Mouse (Mus musculus): ENCODE results near the gene Rab3ip. TPM values are rescaled to one million over a fixed set of nuclear protein-coding genes. Genes with fewer than 3 reads are reported as not detected.
A peak's percentile ranks its signal among the peaks of the same experiment; 100 is the strongest.

The Rab3ip gene
- polyA plus RNA-seq, 1 experiment, result 1.0 TPM

DNA sequence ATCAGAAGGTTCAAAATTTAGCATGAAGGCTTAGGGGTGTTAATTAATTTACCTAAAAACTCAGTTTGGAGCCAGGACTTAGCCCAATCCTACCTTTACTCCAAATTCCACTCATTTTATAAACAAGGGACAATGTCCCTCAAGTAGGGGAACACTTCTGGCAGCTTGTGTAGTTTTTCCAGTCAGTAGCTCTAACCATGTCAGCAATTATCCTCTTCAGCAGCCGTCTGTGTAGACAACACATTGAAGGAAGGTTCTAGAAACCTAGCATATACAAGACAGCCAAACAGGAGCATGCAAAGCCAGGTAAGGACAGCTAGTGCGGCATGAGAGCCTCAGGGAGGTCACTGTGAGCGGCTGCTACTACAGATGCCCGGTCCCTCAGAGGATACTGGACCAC, 14.0 kb upstream of the Rab3ip start:
- Histone ChIP-seq H3K27me3 (ENCODE audit: control insufficient read depth) (no peaks in the 10 kb centered on the region), H3K4me3 (replicated peaks) (no peak overlapping the region), H3K9me3 (ENCODE audit: control insufficient read depth, low read length) (no peaks in the 10 kb centered on the region), H3K4me1 (ENCODE audit: control insufficient read depth) (no peaks in the 10 kb centered on the region), H3K36me3 (ENCODE audit: control insufficient read depth) (no peaks in the 10 kb centered on the region)
- no peak for TF ChIP-seq GATA1 (IDR thresholded peaks at IDR 0.05; ENCODE audit: low read length)
- no peak for TF ChIP-seq TAL1 (IDR thresholded peaks at IDR 0.05; ENCODE audit: low read length)

DNA sequence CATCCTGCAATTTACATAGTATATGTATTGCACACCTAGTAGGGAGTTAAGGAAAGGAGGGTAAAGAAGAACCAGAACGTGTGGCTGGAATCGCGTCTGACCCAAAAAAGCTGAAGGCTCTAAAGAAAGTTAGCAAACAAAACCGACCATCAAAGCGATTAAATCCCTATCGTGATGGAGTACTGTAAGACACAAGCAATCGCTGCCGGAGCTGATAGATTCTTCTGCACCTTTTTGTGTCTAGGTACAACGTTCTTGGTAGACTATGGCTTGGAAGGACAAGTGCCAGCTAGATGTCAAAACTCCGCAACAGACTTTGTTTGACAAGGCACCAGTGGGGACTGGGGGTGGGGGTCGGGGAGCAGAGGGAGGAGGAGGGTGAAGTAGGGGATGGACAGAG, 13.5 kb upstream of the Rab3ip start:
- TF ChIP-seq TAL1 (IDR thresholded peaks at IDR 0.05; ENCODE audit: low read length) (no peak), GATA1 (IDR thresholded peaks at IDR 0.05; ENCODE audit: low read length) (no peak)
- no peaks in the 10 kb centered on the region for H3K4me1 ChIP-seq (ENCODE audit: control insufficient read depth)

DNA sequence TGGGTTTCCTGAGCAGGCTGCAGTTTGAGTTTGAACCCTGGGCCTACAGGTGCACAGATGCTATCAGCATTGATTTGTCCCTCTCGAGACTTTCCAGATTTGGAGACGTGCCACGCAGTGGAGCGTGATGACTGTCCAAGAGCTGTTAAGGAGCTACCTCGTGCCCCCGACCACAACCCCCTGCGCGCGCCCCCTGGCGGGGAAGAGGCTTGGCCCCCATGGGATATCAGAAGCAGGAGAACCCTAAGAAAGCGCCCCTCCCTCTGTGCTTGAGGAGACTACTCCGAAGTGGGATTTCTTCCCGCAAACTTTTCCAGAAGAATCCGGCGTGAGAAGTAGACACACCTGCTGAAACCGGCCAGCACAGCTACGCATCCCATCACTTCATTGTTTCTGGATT, 12.2 kb upstream of the Rab3ip start:
- TF ChIP-seq TAL1 (IDR thresholded peaks at IDR 0.05; ENCODE audit: low read length), result no peak
- Histone ChIP-seq H3K36me3 (ENCODE audit: control insufficient read depth) (no peaks in the 10 kb centered on the region), H3K4me1 (ENCODE audit: control insufficient read depth) (no peaks in the 10 kb centered on the region), H3K9me3 (ENCODE audit: control insufficient read depth, low read length) (no peaks in the 10 kb centered on the region), H3K27me3 (ENCODE audit: control insufficient read depth) (no peaks in the 10 kb centered on the region), H3K4me3 (replicated peaks) (no peak overlapping the region)

More for the DNA sequence above, 13.5 kb upstream of the Rab3ip start:
- no peaks in the 10 kb centered on the region for H3K9me3 ChIP-seq (ENCODE audit: control insufficient read depth, low read length)
- H3K36me3 ChIP-seq (ENCODE audit: control insufficient read depth), result no peaks in the 10 kb centered on the region
- no peaks in the 10 kb centered on the region for H3K27me3 ChIP-seq (ENCODE audit: control insufficient read depth)
- H3K4me3 ChIP-seq (replicated peaks), result no peak overlapping the region

DNA sequence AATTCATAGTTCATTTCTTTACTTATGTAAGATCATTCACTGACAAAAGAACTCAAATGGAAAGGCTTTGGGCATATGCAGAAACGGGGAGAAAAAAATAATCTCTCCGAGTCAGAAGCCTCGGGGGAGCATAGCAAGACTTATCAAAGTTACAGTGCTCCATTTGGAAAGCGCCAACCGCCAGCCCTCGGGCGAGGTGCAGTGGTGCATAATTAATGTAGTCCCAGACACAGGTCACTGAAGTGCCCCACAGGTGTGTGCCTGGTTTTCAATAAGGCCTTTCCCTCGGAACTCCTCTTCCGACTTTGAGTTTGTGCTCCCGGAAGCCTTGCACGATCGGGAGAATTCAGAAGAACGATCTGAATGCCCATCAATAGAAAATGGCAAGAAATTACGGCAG, 11.6 kb upstream of the Rab3ip start:
- no peaks in the 10 kb centered on the region for H3K27me3 ChIP-seq (ENCODE audit: control insufficient read depth)
- H3K4me1 ChIP-seq (ENCODE audit: control insufficient read depth), result no peaks in the 10 kb centered on the region
- no peak overlapping the region for H3K4me3 ChIP-seq (replicated peaks)
- no peaks in the 10 kb centered on the region for H3K36me3 ChIP-seq (ENCODE audit: control insufficient read depth)
- TF ChIP-seq TAL1 (IDR thresholded peaks at IDR 0.05; ENCODE audit: low read length) (no peak), GATA1 (IDR thresholded peaks at IDR 0.05; ENCODE audit: low read length) (no peak)
- H3K9me3 ChIP-seq (ENCODE audit: control insufficient read depth, low read length), result no peaks in the 10 kb centered on the region

DNA sequence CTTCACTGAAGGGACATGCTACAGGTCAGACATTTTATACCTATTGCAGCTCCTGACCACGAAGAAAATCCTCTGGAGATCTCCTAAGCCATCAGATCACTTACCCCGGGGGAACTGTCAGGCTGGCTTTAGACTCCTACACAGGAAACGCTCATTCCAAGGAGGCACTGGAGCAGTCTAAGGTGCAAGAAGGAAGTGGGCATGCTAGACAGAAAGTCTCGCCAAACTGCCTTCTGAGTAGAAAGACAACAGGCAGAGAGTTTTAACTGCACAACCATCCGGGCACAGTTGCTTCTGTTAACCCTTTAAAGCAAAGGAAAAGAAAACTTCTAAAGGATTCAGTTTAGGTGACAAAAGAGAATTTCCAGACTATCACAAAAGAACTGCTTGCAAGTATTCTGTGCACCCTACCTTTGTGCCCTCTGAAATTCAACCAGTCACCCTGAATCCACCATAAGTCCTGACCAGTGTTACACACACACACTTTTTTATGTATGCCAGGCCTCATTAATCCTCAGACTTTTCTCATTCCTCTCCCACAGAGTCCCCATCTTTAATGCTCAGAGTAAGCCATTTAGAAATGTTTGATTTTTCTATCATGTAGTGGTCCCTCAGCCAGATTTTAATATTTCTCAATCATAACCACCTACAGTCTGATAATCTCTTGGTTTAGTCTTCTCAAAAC, 7.4 kb upstream of the Rab3ip start:
- no peak for TF ChIP-seq TAL1 (IDR thresholded peaks at IDR 0.05; ENCODE audit: low read length)
- TF ChIP-seq GATA1 (IDR thresholded peaks at IDR 0.05; ENCODE audit: low read length), result no peak
- no peaks in the 10 kb centered on the region for H3K4me1 ChIP-seq (ENCODE audit: control insufficient read depth)
- no peak overlapping the region for H3K4me3 ChIP-seq (replicated peaks)
- no peaks in the 10 kb centered on the region for H3K27me3 ChIP-seq (ENCODE audit: control insufficient read depth)
- no peaks in the 10 kb centered on the region for H3K36me3 ChIP-seq (ENCODE audit: control insufficient read depth)
- H3K9me3 ChIP-seq (ENCODE audit: control insufficient read depth, low read length), result no peaks in the 10 kb centered on the region

DNA sequence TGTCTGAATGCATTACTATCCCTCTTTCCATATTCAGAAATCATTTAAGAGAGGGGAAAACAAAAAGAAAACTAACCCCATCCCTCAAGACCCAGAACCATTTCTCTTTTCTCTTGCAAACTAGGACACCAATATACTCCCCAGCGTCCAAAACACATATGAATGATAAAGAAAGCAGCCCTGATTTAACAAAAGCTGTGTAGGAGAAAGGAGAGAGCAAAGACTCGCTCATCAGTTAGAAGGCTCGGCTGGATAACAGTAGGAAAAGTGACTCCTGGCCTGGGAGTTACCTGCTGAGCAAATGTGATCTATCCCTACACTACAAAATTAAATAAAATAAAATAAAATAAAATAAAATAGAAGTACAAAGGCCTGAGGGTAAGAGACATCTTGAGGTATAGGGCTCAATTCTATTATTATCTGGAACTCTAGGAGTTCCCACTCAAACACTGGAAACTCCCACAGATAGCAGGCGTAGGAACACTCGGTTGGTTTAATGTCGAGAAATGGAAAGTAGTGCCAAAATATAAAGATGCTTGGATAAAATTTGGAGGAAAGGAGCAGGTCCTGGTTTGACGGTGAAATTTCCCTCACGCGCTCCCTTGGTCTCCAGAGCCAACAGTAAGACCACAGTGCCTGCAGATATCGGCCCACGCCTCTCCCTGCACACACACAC, 6.1 kb upstream of the Rab3ip start:
- Histone ChIP-seq H3K27me3 (ENCODE audit: control insufficient read depth) (no peaks in the 10 kb centered on the region), H3K9me3 (ENCODE audit: control insufficient read depth, low read length) (no peaks in the 10 kb centered on the region), H3K4me1 (ENCODE audit: control insufficient read depth) (no peaks in the 10 kb centered on the region), H3K36me3 (ENCODE audit: control insufficient read depth) (no peaks in the 10 kb centered on the region), H3K4me3 (replicated peaks) (no peak overlapping the region)
- TF ChIP-seq TAL1 (IDR thresholded peaks at IDR 0.05; ENCODE audit: low read length), result no peak
- no peak for TF ChIP-seq GATA1 (IDR thresholded peaks at IDR 0.05; ENCODE audit: low read length)

DNA sequence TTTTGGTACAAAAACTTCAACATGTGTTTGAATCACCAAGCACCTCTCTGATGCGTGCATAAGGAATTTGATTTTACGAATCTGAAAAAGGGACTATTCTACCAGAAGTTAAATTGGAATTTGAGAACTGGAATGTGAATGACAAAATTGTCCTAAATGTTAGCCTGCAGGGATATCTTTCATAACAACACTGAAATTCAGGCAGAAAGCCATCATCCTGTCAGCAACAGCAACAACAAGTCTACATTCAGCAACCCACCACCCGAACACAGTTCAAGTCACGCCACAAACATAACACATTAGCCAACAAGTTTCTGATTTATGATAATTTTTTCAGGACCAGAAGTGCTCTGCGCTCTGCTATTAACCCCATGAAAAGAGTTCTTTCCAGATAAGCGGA, 4.6 kb upstream of the Rab3ip start:
- Histone ChIP-seq H3K27me3 (ENCODE audit: control insufficient read depth) (no peaks in the 10 kb centered on the region), H3K4me1 (ENCODE audit: control insufficient read depth) (peaks cover 6% of the 10 kb centered on the region), H3K9me3 (ENCODE audit: control insufficient read depth, low read length) (no peaks in the 10 kb centered on the region), H3K36me3 (ENCODE audit: control insufficient read depth) (no peaks in the 10 kb centered on the region), H3K4me3 (replicated peaks) (no peak overlapping the region)
- TF ChIP-seq TAL1 (IDR thresholded peaks at IDR 0.05; ENCODE audit: low read length) (no peak), GATA1 (IDR thresholded peaks at IDR 0.05; ENCODE audit: low read length) (no peak)

DNA sequence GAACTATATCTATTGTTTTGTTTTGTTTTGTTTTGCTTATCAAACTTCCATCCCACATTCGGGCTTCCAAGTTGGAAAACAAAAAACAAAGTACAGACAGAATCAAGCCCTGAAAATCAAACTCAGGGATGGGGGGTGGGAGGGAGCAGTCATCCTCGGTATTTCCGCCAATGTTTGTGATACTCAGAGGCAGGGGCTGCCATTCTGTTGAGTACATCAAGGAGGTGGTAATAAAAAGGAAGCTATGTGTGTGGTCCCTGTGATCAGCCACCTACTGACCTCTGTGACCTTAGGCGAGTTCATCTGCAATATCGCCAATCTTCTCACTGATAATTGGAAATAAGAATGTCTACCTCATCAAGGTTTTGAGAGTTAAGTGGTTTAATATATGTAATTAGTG, 317 bp upstream of the Rab3ip start:
- TF ChIP-seq TAL1 (IDR thresholded peaks at IDR 0.05; ENCODE audit: low read length) (no peak), GATA1 (IDR thresholded peaks at IDR 0.05; ENCODE audit: low read length) (no peak)
- Histone ChIP-seq H3K4me1 (ENCODE audit: control insufficient read depth) (peaks cover 23% of the 10 kb centered on the region), H3K36me3 (ENCODE audit: control insufficient read depth) (no peaks in the 10 kb centered on the region)

DNA sequence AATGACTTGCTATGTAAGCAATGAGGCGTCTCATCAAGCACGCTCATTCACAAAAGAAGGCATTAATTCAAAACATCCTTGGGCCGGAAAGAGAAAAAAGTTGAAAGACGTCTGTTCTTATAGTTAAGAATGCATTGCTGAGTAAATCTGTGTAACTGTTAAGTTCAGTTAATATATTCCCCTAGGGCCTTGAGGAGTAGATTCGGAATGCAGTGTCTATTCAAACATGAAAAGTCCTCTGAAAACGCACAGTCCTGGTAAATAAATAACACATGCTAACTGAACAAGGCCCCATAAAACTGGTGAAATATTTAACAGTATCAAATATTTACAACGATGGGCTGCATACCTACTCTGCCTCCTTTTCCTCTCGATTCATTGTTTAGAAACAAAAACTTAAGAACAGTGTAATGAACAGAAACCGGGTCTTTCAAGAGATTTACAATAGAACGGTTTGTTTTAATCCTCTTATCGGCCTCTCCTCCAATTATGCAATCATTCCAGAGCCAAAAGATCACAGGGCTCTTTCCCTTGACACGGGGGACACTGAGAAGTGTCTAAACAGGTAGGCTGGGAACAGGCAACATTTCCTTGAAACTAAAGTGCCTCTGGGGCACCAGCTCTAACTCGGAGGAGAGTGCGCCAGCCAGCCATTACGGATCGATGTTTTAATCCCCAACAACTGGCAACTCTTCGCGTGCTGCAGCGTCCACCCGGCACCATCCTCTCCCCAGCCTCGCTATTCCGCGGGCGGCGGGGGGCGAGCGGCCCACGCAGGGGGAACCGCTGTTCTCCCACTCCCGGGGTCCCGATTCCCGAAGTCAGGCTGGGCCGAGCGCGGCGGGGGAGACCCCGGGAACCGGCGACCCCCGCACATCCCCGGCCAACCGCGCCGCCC, 1.2 kb downstream of the Rab3ip start:
- Histone ChIP-seq H3K4me3 (replicated peaks) (peak overlapping the region; percentile 86), H3K36me3 (ENCODE audit: control insufficient read depth) (no peaks in the 10 kb centered on the region), H3K9me3 (ENCODE audit: control insufficient read depth, low read length) (no peaks in the 10 kb centered on the region), H3K27me3 (ENCODE audit: control insufficient read depth) (peaks cover 12% of the 10 kb centered on the region), H3K4me1 (ENCODE audit: control insufficient read depth) (peaks cover 26% of the 10 kb centered on the region)
- TF ChIP-seq TAL1 (IDR thresholded peaks at IDR 0.05; ENCODE audit: low read length) (no peak), GATA1 (IDR thresholded peaks at IDR 0.05; ENCODE audit: low read length) (no peak)

More for the DNA sequence above, 317 bp upstream of the Rab3ip start:
- H3K27me3 ChIP-seq (ENCODE audit: control insufficient read depth), result peaks cover 12% of the 10 kb centered on the region
- H3K4me3 ChIP-seq (replicated peaks), result peak overlapping the region; percentile 86
- no peaks in the 10 kb centered on the region for H3K9me3 ChIP-seq (ENCODE audit: control insufficient read depth, low read length)

All from erythroblast, embryonic 14.5 days (primary cell).